Mouse (Mus musculus) MEL (cell line): ENCODE measurements around the gene Ikzf3. TPM values are rescaled to one million over a fixed set of nuclear protein-coding genes. Genes with fewer than 3 reads are reported as not detected.

Experiments
- DNase-seq: peaks from one replicate; pipeline ENCODE4 v3.0.0; 2011; ENCODE audit warnings: low read depth, low spot score
- H3K27ac ChIP-seq: 2 replicates; pipeline ENCODE4 v1.5.1; 2012; ENCODE audit warnings: low read depth, mild to moderate bottlenecking, control low read depth, low read length, moderate library complexity; ENCODE audit not compliant: control insufficient read depth
- H3K27me3 ChIP-seq, 2 experiments: fragments of 150-350 bp in 1 of 2; sonication (generic) in 1 of 2; 2 replicates each; pipeline ENCODE4 v1.6.1; 2012; ENCODE audit warnings: low read length in 2 of 2, mild to moderate bottlenecking in 2 of 2, improper control_type of control experiment in 1 of 2, moderate library complexity in 1 of 2; ENCODE audit not compliant: insufficient read depth in 2 of 2, control insufficient read depth in 1 of 2
- H3K36me3 ChIP-seq, 2 experiments: 2 replicates each; pipeline ENCODE4 v1.6.1; 2012 to 2014; ENCODE audit warnings: low read length in 2 of 2, improper control_type of control experiment in 1 of 2, inconsistent platforms in 1 of 2, mild to moderate bottlenecking in 1 of 2; ENCODE audit not compliant: insufficient read depth in 2 of 2, control insufficient read depth in 1 of 2
- H3K4me1 ChIP-seq, 2 experiments: fragments of 150-350 bp in 1 of 2; sonication (generic) in 1 of 2; 2 replicates each; pipeline ENCODE4 v1.6.1; 2012; ENCODE audit warnings: low read length in 2 of 2, improper control_type of control experiment in 1 of 2, mild to moderate bottlenecking in 1 of 2; ENCODE audit not compliant: insufficient read depth in 2 of 2, control insufficient read depth in 1 of 2
- H3K4me3 ChIP-seq, 2 experiments: fragments of 150-350 bp in 1 of 2; sonication (generic) in 1 of 2; 2 replicates each; pipeline ENCODE4 v1.5.1; 2012; ENCODE audit warnings: low read depth in 2 of 2, low read length in 2 of 2, mild to moderate bottlenecking in 2 of 2, moderate library complexity in 2 of 2, control low read depth in 1 of 2, improper control_type of control experiment in 1 of 2; ENCODE audit not compliant: control insufficient read depth in 1 of 2, insufficient read depth in 1 of 2
- H3K79me2 ChIP-seq: 2 replicates; pipeline ENCODE4 v1.6.1; 2012; ENCODE audit warnings: mild to moderate bottlenecking, low read length, moderate library complexity; ENCODE audit not compliant: control insufficient read depth, poor library complexity, insufficient read depth
- H3K9ac ChIP-seq: 2 replicates; pipeline ENCODE4 v1.6.1; 2012; ENCODE audit warnings: low read depth, mild to moderate bottlenecking, control low read depth, low read length, moderate library complexity; ENCODE audit not compliant: control insufficient read depth, poor library complexity, severe bottlenecking
- H3K9me3 ChIP-seq: fragments of 150-350 bp; sonication (generic); replicated peaks from 2 replicates; pipeline ENCODE4 v1.6.1; 2012; ENCODE audit warnings: mild to moderate bottlenecking, low read length, improper control_type of control experiment, moderate library complexity; ENCODE audit not compliant: insufficient read depth
- ELF1 ChIP-seq: IDR thresholded peaks from 2 replicates; pipeline ENCODE4 v1.6.1; 2014; ENCODE audit warnings: low read depth, mild to moderate bottlenecking, inconsistent platforms, low read length, improper control_type of control experiment, moderate library complexity
- EP300 ChIP-seq, 2 experiments: IDR thresholded peaks; 2 replicates each; pipeline ENCODE4 v1.6.1; 2011; ENCODE audit warnings: improper control_type of control experiment in 2 of 2, low read length in 2 of 2, low read depth in 1 of 2, mild to moderate bottlenecking in 1 of 2
- ETS1 ChIP-seq: IDR thresholded peaks from 2 replicates; pipeline ENCODE4 v1.6.1; 2012; ENCODE audit warnings: low read depth, mild to moderate bottlenecking, inconsistent platforms, low read length, improper control_type of control experiment, moderate library complexity
- GABPA ChIP-seq: IDR thresholded peaks from 2 replicates; pipeline ENCODE4 v1.6.1; 2012; ENCODE audit warnings: low read depth, mild to moderate bottlenecking, inconsistent platforms, low read length, improper control_type of control experiment, moderate library complexity
- HCFC1 ChIP-seq: IDR thresholded peaks from 2 replicates; pipeline ENCODE4 v1.6.1; 2012; ENCODE audit warnings: low read depth, mild to moderate bottlenecking, inconsistent platforms, low read length, improper control_type of control experiment, moderate library complexity
- JUND ChIP-seq: IDR thresholded peaks from 2 replicates; pipeline ENCODE4 v1.6.1; 2011; ENCODE audit warnings: low read depth, mild to moderate bottlenecking, improper control_type of control experiment, low read length
- KAT2A ChIP-seq: conservative IDR thresholded peaks from 2 replicates; pipeline ENCODE4 v1.6.1; 2012; ENCODE audit warnings: low read depth, low read length, improper control_type of control experiment, inconsistent platforms
- MAFK ChIP-seq: IDR thresholded peaks from 2 replicates; pipeline ENCODE4 v1.6.1; 2011; ENCODE audit warnings: low read depth, mild to moderate bottlenecking, low read length, improper control_type of control experiment, borderline replicate concordance
- MAX ChIP-seq: IDR thresholded peaks from 2 replicates; pipeline ENCODE4 v1.6.1; 2011; ENCODE audit warnings: low read length, improper control_type of control experiment
- MEF2A ChIP-seq: IDR thresholded peaks from 2 replicates; pipeline ENCODE4 v1.6.1; 2014; ENCODE audit warnings: low read depth, mild to moderate bottlenecking, inconsistent platforms, low read length, improper control_type of control experiment; ENCODE audit not compliant: poor library complexity, insufficient replicate concordance, severe bottlenecking; ENCODE audit errors: extremely low read depth
- MYB ChIP-seq: IDR thresholded peaks from 2 replicates; pipeline ENCODE4 v1.6.1; 2011; ENCODE audit warnings: mild to moderate bottlenecking, low read depth, low read length, improper control_type of control experiment
- MYC ChIP-seq: IDR thresholded peaks from 2 replicates; pipeline ENCODE4 v1.6.1; 2011; ENCODE audit warnings: low read depth, mild to moderate bottlenecking, low read length, improper control_type of control experiment, moderate library complexity
- NRF1 ChIP-seq: IDR thresholded peaks from 2 replicates; pipeline ENCODE4 v1.6.1; 2014; ENCODE audit warnings: low read depth, mild to moderate bottlenecking, inconsistent platforms, low read length, improper control_type of control experiment, moderate library complexity; ENCODE audit not compliant: poor library complexity, insufficient read depth, severe bottlenecking
- POLR2A ChIP-seq, 2 experiments: IDR thresholded peaks; 2 replicates each; pipeline ENCODE4 v1.6.1; 2011 to 2012; ENCODE audit warnings: low read length in 2 of 2, mild to moderate bottlenecking in 2 of 2, control low read depth in 1 of 2, improper control_type of control experiment in 1 of 2, low read depth in 1 of 2, moderate library complexity in 1 of 2; ENCODE audit not compliant: control insufficient read depth in 1 of 2, insufficient read depth in 1 of 2, poor library complexity in 1 of 2
- POLR2AphosphoS2 ChIP-seq: IDR thresholded peaks from 2 replicates; pipeline ENCODE4 v1.6.1; 2011; ENCODE audit warnings: low read length, improper control_type of control experiment
- POLR2AphosphoS5 ChIP-seq: IDR thresholded peaks from 2 replicates; pipeline ENCODE4 v1.6.1; 2012; ENCODE audit warnings: low read depth, borderline replicate concordance, mild to moderate bottlenecking, inconsistent platforms, low read length, moderate library complexity, mixed read lengths
- RAD21 ChIP-seq: IDR thresholded peaks from 2 replicates; pipeline ENCODE4 v1.6.1; 2011; ENCODE audit warnings: mild to moderate bottlenecking, low read depth, low read length, improper control_type of control experiment
- SIN3A ChIP-seq: IDR thresholded peaks from 2 replicates; pipeline ENCODE4 v1.6.1; 2012; ENCODE audit warnings: low read length, improper control_type of control experiment, inconsistent platforms
- SMC3 ChIP-seq: IDR thresholded peaks from 2 replicates; pipeline ENCODE4 v1.6.1; 2011; ENCODE audit warnings: low read depth, low read length, improper control_type of control experiment
- TAL1 ChIP-seq: IDR thresholded peaks from 2 replicates; pipeline ENCODE4 v1.6.1; 2012; ENCODE audit warnings: mild to moderate bottlenecking, inconsistent platforms, low read length, moderate library complexity, mixed read lengths
- TBP ChIP-seq: IDR thresholded peaks from 2 replicates; pipeline ENCODE4 v1.8.0; 2011; ENCODE audit warnings: low read depth, low read length, improper control_type of control experiment
- TCF12 ChIP-seq: IDR thresholded peaks from 2 replicates; pipeline ENCODE4 v1.6.1; 2014; ENCODE audit warnings: low read depth, mild to moderate bottlenecking, inconsistent platforms, low read length, improper control_type of control experiment, moderate library complexity
- UBTF ChIP-seq: IDR thresholded peaks from 2 replicates; pipeline ENCODE4 v1.6.1; 2012; ENCODE audit warnings: low read depth, mild to moderate bottlenecking, inconsistent platforms, low read length, improper control_type of control experiment, moderate library complexity, borderline replicate concordance; ENCODE audit not compliant: insufficient read depth
- USF1 ChIP-seq: IDR thresholded peaks from 2 replicates; pipeline ENCODE4 v1.6.1; 2014; ENCODE audit warnings: low read depth, mild to moderate bottlenecking, inconsistent platforms, low read length, improper control_type of control experiment, moderate library complexity
- USF2 ChIP-seq, 2 experiments: IDR thresholded peaks; 2 replicates each; pipeline ENCODE4 v1.6.1; 2011 to 2012; ENCODE audit warnings: improper control_type of control experiment in 2 of 2, low read length in 2 of 2, borderline replicate concordance in 1 of 2, inconsistent platforms in 1 of 2, low read depth in 1 of 2, mild to moderate bottlenecking in 1 of 2; ENCODE audit not compliant: insufficient read depth in 1 of 2
- ZC3H11A ChIP-seq: IDR thresholded peaks from 2 replicates; pipeline ENCODE4 v1.6.1; 2012; ENCODE audit warnings: low read depth, mild to moderate bottlenecking, inconsistent platforms, low read length, improper control_type of control experiment
- polyA plus RNA-seq, 2 experiments: library from polyadenylated mRNA; stranded (reverse) in 1 of 2; unstranded in 1 of 2; fragments of >175 nt in 1 of 2; fragments of >200 nt in 1 of 2; gene quantifications; 2 replicates each; pipeline versions ENCODE4 v1.2.1 to v1.2.4; 2012; ENCODE audit warnings: low replicate concordance in 2 of 2, low read depth in 1 of 2; ENCODE audit not compliant: insufficient read length in 2 of 2, insufficient read depth in 1 of 2, missing spikeins in 1 of 2
- total RNA-seq: library from RNA; depleted of rRNA; stranded (reverse); fragments of 300-350 nt; gene quantifications from 2 replicates; pipeline ENCODE4 v1.2.3, GENCODE M21; 2012

Gene Ikzf3
- total and polyA plus RNA-seq, 3 experiments, result 0.12 TPM; not detected in 2

DNA sequence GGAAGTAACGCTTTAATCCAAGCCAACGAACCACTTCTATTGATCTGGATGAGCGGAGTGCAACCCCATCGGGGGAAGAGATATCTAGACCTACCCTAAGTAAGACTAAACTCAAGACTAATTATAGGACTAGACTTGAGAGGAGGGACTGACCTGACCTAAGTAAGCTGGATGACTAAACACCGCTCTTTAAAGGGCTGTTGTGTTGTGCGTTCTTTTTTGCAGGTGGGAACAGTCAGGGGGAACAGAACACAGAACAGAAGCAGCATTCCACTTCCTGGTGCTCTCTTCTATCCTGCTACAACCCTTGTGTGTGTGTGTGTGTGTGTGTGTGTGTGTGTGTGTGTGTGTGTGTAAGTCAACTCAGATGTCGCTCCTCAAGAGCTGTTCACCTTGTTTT, 54.3 kb downstream of the Ikzf3 start:
- H3K9ac ChIP-seq, result no peak overlapping the region

DNA sequence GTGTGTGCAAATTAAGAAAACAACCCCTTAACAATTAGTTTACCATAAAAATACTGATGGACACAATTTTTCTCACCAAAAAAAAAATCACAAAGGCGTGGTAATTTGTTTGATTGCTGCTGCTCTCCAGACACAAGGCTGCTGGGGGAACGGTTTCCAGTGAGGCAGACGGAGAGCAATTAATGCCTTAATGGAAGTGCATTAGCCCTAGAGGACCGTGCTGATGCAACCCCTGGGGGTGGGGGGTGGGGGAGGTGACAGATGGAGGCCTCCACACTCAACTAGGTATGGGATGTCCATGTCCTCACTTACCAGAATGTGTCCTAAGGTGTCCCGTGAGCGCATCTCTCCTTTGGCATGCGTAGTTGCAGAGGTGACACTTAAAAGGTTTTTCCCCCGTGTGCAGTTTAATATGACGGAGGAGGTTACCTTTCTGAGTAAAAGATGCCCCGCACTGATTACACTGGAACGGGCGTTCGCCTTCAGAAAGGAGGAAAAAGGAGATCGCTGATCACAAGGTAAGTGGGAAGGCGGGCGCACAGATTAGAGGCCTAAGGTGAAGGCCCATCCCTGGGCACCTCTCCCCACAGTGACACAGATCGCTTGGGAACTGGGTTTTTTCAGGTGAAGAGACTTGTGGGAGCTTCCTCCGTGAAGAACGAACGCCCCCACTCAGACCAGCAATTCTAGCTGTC, 57.1 kb downstream of the Ikzf3 start:
- H3K9me3 ChIP-seq, result no peaks in the 10 kb centered on the region
- no peak overlapping the region for H3K4me3 ChIP-seq
- no peak for DNase-seq
- no peak overlapping the region for H3K9ac ChIP-seq
- H3K4me1 ChIP-seq, result no peaks in the 10 kb centered on the region
- no peak for TF ChIP-seq POLR2A (IDR thresholded peaks at IDR 0.05; ENCODE audit: control insufficient read depth in 1 of 2, insufficient read depth in 1 of 2, low read depth in 1 of 2, low read length in 2 of 2, poor library complexity in 1 of 2)
- no peak for TF ChIP-seq MEF2A
- TF ChIP-seq UBTF, result no peak
- TF ChIP-seq NRF1, result no peak
- no peak for TF ChIP-seq MAFK
- TF ChIP-seq POLR2AphosphoS5, result no peak
- TF ChIP-seq GABPA, result no peak
- no peak for TF ChIP-seq ZC3H11A
- H3K27me3 ChIP-seq, result peaks cover 8 to 12% of the 10 kb centered on the region in 2 experiments
- H3K36me3 ChIP-seq, result no peaks in the 10 kb centered on the region
- H3K27ac ChIP-seq, result no peak overlapping the region
- no peaks in the 10 kb centered on the region for H3K79me2 ChIP-seq

More for the DNA sequence above, 54.3 kb downstream of the Ikzf3 start:
- Histone ChIP-seq H3K36me3 (no peaks in the 10 kb centered on the region), H3K27me3 (peaks cover 11 to 24% of the 10 kb centered on the region in 2 experiments), H3K4me1 (no peaks in the 10 kb centered on the region), H3K9me3 (no peaks in the 10 kb centered on the region), H3K4me3 (no peak overlapping the region), H3K27ac (no peak overlapping the region), H3K79me2 (no peaks in the 10 kb centered on the region)
- TF ChIP-seq MAX (no peak), TBP (no peak), ETS1 (no peak), RAD21 (no peak), MYC (no peak), POLR2AphosphoS2 (no peak), MYB (no peak), HCFC1 (no peak), SMC3 (no peak), USF1 (no peak), USF2 (IDR thresholded peaks at IDR 0.05; ENCODE audit: borderline replicate concordance in 1 of 2, insufficient read depth in 1 of 2, low read depth in 1 of 2, low read length in 2 of 2) (no peak), JUND (no peak), ELF1 (no peak), SIN3A (no peak), TAL1 (no peak), TCF12 (no peak), POLR2A (IDR thresholded peaks at IDR 0.05; ENCODE audit: control insufficient read depth in 1 of 2, insufficient read depth in 1 of 2, low read depth in 1 of 2, low read length in 2 of 2, poor library complexity in 1 of 2) (no peak), NRF1 (no peak), EP300 (IDR thresholded peaks at IDR 0.05; ENCODE audit: low read depth in 1 of 2, low read length in 2 of 2) (no peak), KAT2A (no peak)
- no peak for DNase-seq
